In genomic region chr10:61965386-61965841, GRCm38 (mm10) we compare ENCODE assay signal across 10 mouse cellular contexts. TPM values are rescaled to one million over a fixed set of nuclear protein-coding genes. Genes with fewer than 3 reads are reported as not detected.
DNase-seq lines count a peak whose midpoint lies in the region; ATAC-seq and TF ChIP-seq lines count a peak whose summit lies in the region.
"Had no signal": no experiment of that assay in that cellular context is flagged by ENCODE, and none has a peak within 500 bp of the region (broad histone marks: within the 10 kb centered on the region; RNA-seq: fewer than 3 reads in every experiment).

No protein-coding gene starts in this region.

- TF ChIP-seq POLR2A in brain, embryonic 14.5 days (IDR thresholded peaks at IDR 0.05; ENCODE audit: borderline replicate concordance, extremely low read depth, insufficient read depth, insufficient read length, poor library complexity, severe bottlenecking) = no peak

- H3K4me2 ChIP-seq in embryonic facial prominence, embryonic 12.5 days (replicated peaks) = no peak overlapping the region
- H3K4me2 ChIP-seq in hindbrain, postnatal 0 days (ENCODE audit: low read depth, low read length) = no peak overlapping the region
- H3K4me2 ChIP-seq: midbrain, embryonic 12.5 days had no signal

- H3K9ac ChIP-seq in embryonic facial prominence, embryonic 12.5 days = no peak overlapping the region
- no peak overlapping the region for H3K9ac ChIP-seq in hindbrain, postnatal 0 days (replicated peaks; ENCODE audit: low read length)
- H3K9ac ChIP-seq: midbrain, embryonic 12.5 days had no signal

- no peak for TF ChIP-seq CTCF in brain, embryonic 14.5 days (IDR thresholded peaks at IDR 0.05; ENCODE audit: borderline replicate concordance, extremely low read depth, insufficient read depth, insufficient read length)
- no peak for TF ChIP-seq CTCF in hindbrain, postnatal 0 days (IDR thresholded peaks at IDR 0.05; ENCODE audit: low read depth)

- ATAC-seq in embryonic facial prominence, embryonic 12.5 days (ENCODE audit: insufficient number of reproducible peaks, insufficient read depth, low FRiP score, low TSS enrichment) = peak; percentile 61
- peak; percentile 77 for ATAC-seq in hindbrain, postnatal 0 days

- intact Hi-C loops in heart, postnatal 25 days (cut with DNase I) = no loop called here

- no peak overlapping the region for H3K27ac ChIP-seq in embryonic facial prominence, embryonic 12.5 days
- no peak overlapping the region for H3K27ac ChIP-seq in hindbrain, postnatal 0 days
- H3K27ac ChIP-seq: left cerebral cortex, adult 2 months; midbrain, embryonic 12.5 days had no signal

- DNase-seq in heart, postnatal 4 days = peak; percentile 25
- no peak for DNase-seq in heart, postnatal 25 days (ENCODE audit: low spot score)
- DNase-seq in brain, embryonic 14.5 days (ENCODE audit: low read depth) = peak; percentile 60
- DNase-seq in hindbrain, postnatal 0 days (ENCODE audit: low spot score) = peak; percentile 55
- no peak for DNase-seq in adipocyte (ENCODE audit: low spot score)
- DNase-seq in layer of hippocampus, adult 11-12 months (ENCODE audit: low spot score) = no peak
- DNase-seq in embryo, embryonic 10.5 days (ENCODE audit: low spot score) = no peak

- no peaks in the 10 kb centered on the region for H3K27me3 ChIP-seq in embryonic facial prominence, embryonic 12.5 days
- no peaks in the 10 kb centered on the region for H3K27me3 ChIP-seq in hindbrain, postnatal 0 days (ENCODE audit: insufficient read depth, low read length)
- H3K27me3 ChIP-seq: midbrain, embryonic 12.5 days had no signal

- peaks cover 11% of the 10 kb centered on the region for H3K4me1 ChIP-seq in embryonic facial prominence, embryonic 12.5 days
- H3K4me1 ChIP-seq in hindbrain, postnatal 0 days (ENCODE audit: insufficient read depth, low read length) = no peaks in the 10 kb centered on the region

- no peaks in the 10 kb centered on the region for H3K9me3 ChIP-seq in embryonic facial prominence, embryonic 12.5 days
- no peaks in the 10 kb centered on the region for H3K9me3 ChIP-seq in hindbrain, postnatal 0 days (ENCODE audit: low read length)
- H3K9me3 ChIP-seq: midbrain, embryonic 12.5 days had no signal

- no peak overlapping the region for H3K4me3 ChIP-seq in embryonic facial prominence, embryonic 12.5 days
- H3K4me3 ChIP-seq in hindbrain, postnatal 0 days (ENCODE audit: low read length) = no peak overlapping the region
- H3K4me3 ChIP-seq: left cerebral cortex, adult 2 months; midbrain, embryonic 12.5 days had no signal

- no peaks in the 10 kb centered on the region for H3K36me3 ChIP-seq in embryonic facial prominence, embryonic 12.5 days
- H3K36me3 ChIP-seq in hindbrain, postnatal 0 days (ENCODE audit: insufficient read depth, low read length) = no peaks in the 10 kb centered on the region
- H3K36me3 ChIP-seq: midbrain, embryonic 12.5 days had no signal

- 21% methylated on average over 7 of the region's 7 CpGs for WGBS in embryonic facial prominence, embryonic 12.5 days
- 9% methylated on average over 7 of the region's 7 CpGs for WGBS in hindbrain, postnatal 0 days

RNA-seq across cellular contexts. Expression of gene Col13a1, which starts 13.5 kb away (rescaled TPM):
- 1 to 10 TPM; 1.8 to 2.5 TPM for total RNA-seq in heart, postnatal 4 days (2021)
- under 1 TPM; 0.78 to 0.86 TPM for total RNA-seq in heart, postnatal 25 days (2021)
- polyA plus RNA-seq in brain, embryonic 14.5 days (2012; rRNA removed) = 2.1 and 3.2 TPM in 2 replicates
- 6.9 and 8.4 TPM in 2 replicates for polyA plus RNA-seq in embryonic facial prominence, embryonic 12.5 days (2016; fragmentation: Nextera tagmentation; extraction: Ambion mirVana)
- 2.5 and 4.2 TPM in 2 replicates for total RNA-seq in hindbrain, postnatal 0 days (2014; rRNA removed)
- polyA plus RNA-seq in hindbrain, postnatal 0 days (2015; fragmentation: Nextera tagmentation; extraction: Ambion mirVana) = 1.6 and 1.7 TPM in 2 replicates

Comparison
In these comparisons a context has a peak if more than half of its experiments do, and no peak if none do; other contexts are left out.
1. DNase-seq: peak in heart, postnatal 4 days (single experiment), brain, embryonic 14.5 days (single experiment) and hindbrain, postnatal 0 days (single experiment); none in heart, postnatal 25 days (single experiment), adipocyte (single experiment), layer of hippocampus, adult 11-12 months (single experiment) and embryo, embryonic 10.5 days (single experiment).